Mouse (Mus musculus): ENCODE results near the gene Olfr716.
"Not testable (repeated sequence)": the region's sequence is repeated elsewhere in the genome, so short reads cannot be mapped to it uniquely, and the experiment has no call there.

Olfr716 gene

DNA sequence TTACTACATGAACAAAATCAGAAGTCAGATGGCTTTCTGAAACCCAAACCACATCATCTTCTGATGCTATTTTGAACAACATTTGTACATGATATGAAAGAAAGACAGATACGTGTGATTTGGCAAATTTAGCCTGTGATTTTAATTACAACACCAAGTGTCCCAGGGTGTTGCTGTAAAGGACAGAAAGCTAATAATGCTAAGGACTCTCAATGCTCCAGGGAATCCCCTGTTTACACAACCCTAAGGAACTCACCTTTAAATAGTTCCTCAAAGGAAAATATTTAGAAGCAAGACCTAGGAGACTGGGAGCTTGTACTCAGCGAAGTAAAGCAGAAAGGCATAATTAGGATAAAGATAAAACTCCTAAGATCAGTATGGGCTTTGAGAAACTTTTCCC lies at the start of gene Olfr716:
Gene Olfr716, plus strand, starts transcription at position 301 of the 400 bp plus-strand sequence.
- DNase-seq (ENCODE audit: low spot score) = not testable (repeated sequence)

- DNase-seq (ENCODE audit: low spot score) = no peak
These were observed 45.2 kb upstream of the Olfr716 start, which contains the start of gene Olfr17 for GRCm38 (mm10) chr7:107092920-107093319. Gene Olfr17, plus strand, starts transcription at chr7:107093220.

GRCm38 (mm10) chr7:107110269-107110668 lies 27.9 kb upstream of the Olfr716 start, which contains the start of gene Olfr715b:
Gene Olfr715b, minus strand, starts transcription at chr7:107110369.
- not testable (repeated sequence) for DNase-seq (ENCODE audit: low spot score)

DNA sequence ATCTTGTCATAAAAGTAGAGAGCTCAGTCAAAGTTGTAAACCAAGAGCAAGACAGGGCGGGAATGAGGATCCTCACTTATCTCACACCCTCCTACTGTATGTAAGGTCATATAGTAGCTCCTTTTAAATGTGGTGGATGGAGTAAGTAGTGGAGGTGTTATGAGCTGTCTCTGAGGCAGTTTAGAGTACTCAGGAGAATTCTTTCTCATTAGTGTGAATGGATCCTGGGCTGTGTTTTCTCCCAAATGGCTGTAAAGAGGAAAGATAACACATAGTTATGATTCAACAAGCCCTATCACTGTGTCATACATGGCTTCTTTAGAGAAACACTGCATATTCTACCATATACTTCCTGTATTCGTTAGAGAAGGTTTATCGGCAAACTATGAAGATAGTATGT lies 7.1 kb upstream of the Olfr716 start, which contains the start of gene Olfr715:
Gene Olfr715, minus strand, starts transcription at position 101 of the 400 bp plus-strand sequence.
- DNase-seq (ENCODE audit: low spot score) = not testable (repeated sequence)

GRCm38 (mm10) chr7:107166690-107167089 lies 28.6 kb downstream of the Olfr716 start, which contains the start of gene Nlrp14:
Gene Nlrp14, plus strand, starts transcription at chr7:107166990.
- no peak for DNase-seq (ENCODE audit: low spot score)

GRCm38 (mm10) chr7:107180406-107180805 lies 42.3 kb downstream of the Olfr716 start:
- no peak for DNase-seq (ENCODE audit: low spot score)

Measured in MN1 (cell line).